10 mouse cellular contexts compared by ENCODE assay signal in the genomic region with DNA sequence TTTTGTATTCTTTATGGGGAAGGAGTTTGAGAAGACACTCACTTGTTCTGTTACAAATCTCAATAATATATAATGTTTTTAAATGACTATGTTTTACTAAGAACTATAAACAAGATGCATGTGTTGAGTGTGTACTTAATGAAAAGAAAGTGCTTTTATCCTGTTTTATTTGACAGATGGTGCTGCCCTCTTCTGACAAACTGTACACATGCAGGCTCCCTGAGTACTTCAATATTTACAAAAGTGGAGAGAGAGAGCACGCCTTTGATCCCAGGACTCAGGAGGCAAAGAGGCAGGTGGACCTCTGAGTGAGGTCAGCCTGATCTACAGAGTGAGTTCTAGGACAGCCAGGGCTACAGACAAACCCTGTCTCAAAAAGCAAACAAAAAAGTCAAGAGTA. TPM values are rescaled to one million over a fixed set of nuclear protein-coding genes. Genes with fewer than 3 reads are reported as not detected.
DNase-seq lines count a peak whose midpoint lies in the region; ATAC-seq lines count a peak whose summit lies in the region.
"Had no signal": no experiment of that assay in that cellular context is flagged by ENCODE, and none has a peak within 500 bp of the region (broad histone marks: within the 10 kb centered on the region; RNA-seq: fewer than 3 reads in every experiment).

No protein-coding gene starts in this region.

- H3K4me1 ChIP-seq in embryonic facial prominence, embryonic 11.5 days (ENCODE audit: control insufficient read depth, insufficient read depth, low read length), result no peaks in the 10 kb centered on the region
- H3K4me1 ChIP-seq in embryonic facial prominence, embryonic 10.5 days, result no peaks in the 10 kb centered on the region
- no peaks in the 10 kb centered on the region for H3K4me1 ChIP-seq in liver, embryonic 11.5 days (replicated peaks; ENCODE audit: control insufficient read depth, insufficient read depth, low read length)

- WGBS in embryonic facial prominence, embryonic 11.5 days, result 53% methylated on average over 1 of the region's 1 CpGs
- WGBS in embryonic facial prominence, embryonic 10.5 days, result 52% methylated on average over 1 of the region's 1 CpGs
- 57% methylated on average over 1 of the region's 1 CpGs for WGBS in liver, embryonic 11.5 days

- peak; percentile 41 for DNase-seq in embryonic facial prominence, embryonic 11.5 days (ENCODE audit: low spot score)
- no peak for DNase-seq in embryonic facial prominence, embryonic 10.5 days (ENCODE audit: low spot score)
- DNase-seq in liver, embryonic 11.5 days (ENCODE audit: low spot score), result no peak
- no peak for DNase-seq in liver
- peak; percentile 31 for DNase-seq in embryo, embryonic 10.5 days (ENCODE audit: low spot score)
- peak; percentile 37 for DNase-seq in retina, embryonic 14.5 days (ENCODE audit: low spot score)
- no peak for DNase-seq in heart, adult 8-10 months (ENCODE audit: low spot score)
- no peak for DNase-seq in gastrocnemius, postnatal 36 days

- no peak overlapping the region for H3K4me2 ChIP-seq in embryonic facial prominence, embryonic 11.5 days (ENCODE audit: low read depth, low read length)
- no peak overlapping the region for H3K4me2 ChIP-seq in liver, embryonic 11.5 days
- H3K4me2 ChIP-seq: stomach, embryonic 15.5 days had no signal

- H3K27me3 ChIP-seq in embryonic facial prominence, embryonic 11.5 days (ENCODE audit: control insufficient read depth, insufficient read depth, low read length), result no peaks in the 10 kb centered on the region
- no peaks in the 10 kb centered on the region for H3K27me3 ChIP-seq in embryonic facial prominence, embryonic 10.5 days (replicated peaks; ENCODE audit: low read depth, poor library complexity, severe bottlenecking)
- H3K27me3 ChIP-seq in liver, embryonic 11.5 days (replicated peaks; ENCODE audit: control insufficient read depth, insufficient read depth, low read length), result no peaks in the 10 kb centered on the region
- H3K27me3 ChIP-seq: stomach, embryonic 15.5 days had no signal

- no peak for ATAC-seq in embryonic facial prominence, embryonic 11.5 days (replicated peaks; ENCODE audit: insufficient number of reproducible peaks, low FRiP score, low TSS enrichment, low read depth)
- peak; percentile 26; the same call in 1 of the 2 replicates for ATAC-seq in liver, embryonic 11.5 days (replicated peaks; ENCODE audit: low FRiP score)

- H3K36me3 ChIP-seq in embryonic facial prominence, embryonic 11.5 days (replicated peaks; ENCODE audit: control insufficient read depth, insufficient read depth, low read depth, low read length), result no peaks in the 10 kb centered on the region
- H3K36me3 ChIP-seq in embryonic facial prominence, embryonic 10.5 days (replicated peaks), result peaks cover 92% of the 10 kb centered on the region
- peaks cover 18% of the 10 kb centered on the region for H3K36me3 ChIP-seq in liver, embryonic 11.5 days (ENCODE audit: control insufficient read depth, insufficient read depth, low read length)

- intact Hi-C loops in gastrocnemius, postnatal 36 days (cut with DNase I), result no loop called here

- no peak overlapping the region for H3K4me3 ChIP-seq in embryonic facial prominence, embryonic 11.5 days (ENCODE audit: low read depth, low read length)
- no peak overlapping the region for H3K4me3 ChIP-seq in embryonic facial prominence, embryonic 10.5 days
- no peak overlapping the region for H3K4me3 ChIP-seq in liver, embryonic 11.5 days (ENCODE audit: low read depth, low read length)
- H3K4me3 ChIP-seq: stomach, embryonic 15.5 days had no signal

- H3K27ac ChIP-seq in embryonic facial prominence, embryonic 11.5 days (replicated peaks; ENCODE audit: low read depth, low read length), result no peak overlapping the region
- H3K27ac ChIP-seq in embryonic facial prominence, embryonic 10.5 days (replicated peaks), result no peak overlapping the region
- H3K27ac ChIP-seq in liver, embryonic 11.5 days (ENCODE audit: low read depth, low read length), result no peak overlapping the region
- H3K27ac ChIP-seq: macrophage; stomach, embryonic 15.5 days had no signal

- no peaks in the 10 kb centered on the region for H3K9me3 ChIP-seq in embryonic facial prominence, embryonic 11.5 days (replicated peaks; ENCODE audit: control insufficient read depth, low read length)
- H3K9me3 ChIP-seq in embryonic facial prominence, embryonic 10.5 days, result no peaks in the 10 kb centered on the region
- no peaks in the 10 kb centered on the region for H3K9me3 ChIP-seq in liver, embryonic 11.5 days (ENCODE audit: control insufficient read depth, low read length)
- H3K9me3 ChIP-seq: stomach, embryonic 15.5 days had no signal

- no peak overlapping the region for H3K9ac ChIP-seq in embryonic facial prominence, embryonic 11.5 days (replicated peaks; ENCODE audit: low read length)
- no peak overlapping the region for H3K9ac ChIP-seq in liver, embryonic 11.5 days (ENCODE audit: low read depth, low read length)
- H3K9ac ChIP-seq: stomach, embryonic 15.5 days had no signal

RNA-seq across cellular contexts. Expression of a gene that starts 18.6 kb away (rescaled TPM):
- 262 and 278 TPM in 2 replicates for polyA plus RNA-seq in embryonic facial prominence, embryonic 11.5 days (2014; fragmentation: Nextera tagmentation; extraction: Ambion mirVana)
- polyA plus RNA-seq in embryonic facial prominence, embryonic 10.5 days (2016; fragmentation: Nextera tagmentation; extraction: Ambion mirVana), result 225 and 237 TPM in 2 replicates
- polyA plus RNA-seq in liver, embryonic 11.5 days (2014; fragmentation: Nextera tagmentation; extraction: Ambion mirVana), result 218 and 234 TPM in 2 replicates
- total RNA-seq in heart, adult 8-10 months (2022), result 10 to 100 TPM; 27.4 to 37.6 (median 32.7) TPM
- 10 to 100 TPM; 14.6 to 17.9 TPM for total RNA-seq in gastrocnemius, postnatal 36 days (2021)

RNA-seq across cellular contexts. Expression of a gene that starts 41.0 kb away (rescaled TPM):
- 7.7 and 8.2 TPM in 2 replicates for polyA plus RNA-seq in embryonic facial prominence, embryonic 11.5 days (2014; fragmentation: Nextera tagmentation; extraction: Ambion mirVana)
- polyA plus RNA-seq in embryonic facial prominence, embryonic 10.5 days (2016; fragmentation: Nextera tagmentation; extraction: Ambion mirVana), result 10.5 and 11.0 TPM in 2 replicates
- polyA plus RNA-seq in liver, embryonic 11.5 days (2014; fragmentation: Nextera tagmentation; extraction: Ambion mirVana), result 8.0 and 8.4 TPM in 2 replicates
- 1 to 10 TPM; 2.5 to 3.6 (median 2.6) TPM for total RNA-seq in heart, adult 8-10 months (2022)
- 1 to 10 TPM; 1.1 to 1.9 TPM for total RNA-seq in gastrocnemius, postnatal 36 days (2021)

Comparison
In these comparisons a context has a peak if more than half of its experiments do, and no peak if none do; other contexts are left out.
1. DNase-seq: peak in embryonic facial prominence, embryonic 11.5 days (single experiment), embryo, embryonic 10.5 days (single experiment) and retina, embryonic 14.5 days (single experiment); none in embryonic facial prominence, embryonic 10.5 days (single experiment), liver, embryonic 11.5 days (single experiment), liver (single experiment), heart, adult 8-10 months (single experiment) and gastrocnemius, postnatal 36 days (0 of 2).